Mouse (Mus musculus) lung, postnatal 0 days (tissue): ENCODE data around the gene Ust.

Experiments used
- CTCF ChIP-seq: IDR thresholded peaks from 2 replicates; pipeline ENCODE4 v1.5.1; 2016; ENCODE audit warnings: antibody characterized with exemption, mild to moderate bottlenecking
- EP300 ChIP-seq: IDR thresholded peaks from 2 replicates; pipeline ENCODE4 v1.6.1; 2016; ENCODE audit warnings: antibody characterized with exemption, mild to moderate bottlenecking, control low read depth

DNA sequence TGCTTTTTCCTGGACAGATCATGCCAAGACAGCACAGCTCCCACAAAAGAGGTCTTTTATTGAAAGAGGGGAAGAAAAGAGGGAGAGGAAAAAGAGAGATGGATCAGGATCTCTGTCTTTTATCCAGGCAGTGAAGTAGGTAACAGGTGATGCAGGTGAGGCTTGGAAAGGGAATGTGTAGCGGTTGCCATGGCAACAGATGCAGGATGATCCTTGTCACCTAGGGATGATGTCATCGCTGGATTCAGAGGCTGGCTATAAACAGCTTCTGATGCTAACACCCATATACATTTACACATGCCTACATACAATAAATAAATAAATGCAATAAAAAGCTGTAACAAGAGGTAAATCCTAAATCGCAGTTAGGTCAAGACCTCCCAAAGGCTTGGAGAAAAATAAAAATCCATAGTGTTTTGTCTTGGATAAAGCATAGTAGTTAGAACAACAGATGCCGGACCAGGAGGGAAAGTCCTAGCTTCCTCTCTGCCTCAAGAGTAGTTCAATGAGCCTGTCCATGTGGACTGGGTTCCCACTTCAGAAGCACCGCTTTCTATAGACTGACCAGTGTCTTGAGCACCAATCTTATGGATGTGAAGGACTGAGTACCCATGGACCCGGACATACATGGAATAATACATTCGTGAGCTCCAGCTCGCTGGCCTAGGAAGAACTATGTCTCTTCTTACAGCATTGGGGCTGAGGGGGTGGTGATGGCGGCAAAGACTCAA, 319.4 kb downstream of the Ust start:
- TF ChIP-seq EP300 (no peak), CTCF (no peak)
